Mouse (Mus musculus): ENCODE measurements around the gene G530012D18Rik. TPM values are rescaled to one million over a fixed set of nuclear protein-coding genes. Genes with fewer than 3 reads are reported as not detected.
"Not testable (repeated sequence)": the region's sequence is repeated elsewhere in the genome, so short reads cannot be mapped to it uniquely, and the experiment has no call there.

Gene G530012D18Rik
- total RNA-seq, 4 experiments from 2014 or later: not detected

DNA sequence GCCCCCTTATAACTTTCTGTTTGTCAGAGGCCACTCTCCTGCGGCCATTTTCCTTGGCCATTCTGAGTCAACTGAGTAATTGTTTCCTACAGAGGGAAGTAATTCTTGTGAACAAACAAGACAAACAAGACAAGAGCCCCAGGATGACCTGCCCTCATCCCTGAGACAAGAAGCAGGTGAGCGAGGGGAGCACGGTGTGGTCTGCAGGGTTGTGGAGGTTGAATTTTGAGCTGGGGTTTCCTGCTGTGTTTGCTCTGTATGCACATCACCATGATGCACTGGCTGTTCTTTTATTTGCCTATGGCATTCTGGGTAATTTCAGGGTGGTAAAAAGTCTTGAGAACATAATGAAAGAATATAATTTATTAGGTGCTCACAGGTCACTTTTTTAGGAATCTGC lies 39.6 kb downstream of the G530012D18Rik start:
- DNase-seq (ENCODE audit: low spot score in 2 of 2): not testable (repeated sequence)

DNA sequence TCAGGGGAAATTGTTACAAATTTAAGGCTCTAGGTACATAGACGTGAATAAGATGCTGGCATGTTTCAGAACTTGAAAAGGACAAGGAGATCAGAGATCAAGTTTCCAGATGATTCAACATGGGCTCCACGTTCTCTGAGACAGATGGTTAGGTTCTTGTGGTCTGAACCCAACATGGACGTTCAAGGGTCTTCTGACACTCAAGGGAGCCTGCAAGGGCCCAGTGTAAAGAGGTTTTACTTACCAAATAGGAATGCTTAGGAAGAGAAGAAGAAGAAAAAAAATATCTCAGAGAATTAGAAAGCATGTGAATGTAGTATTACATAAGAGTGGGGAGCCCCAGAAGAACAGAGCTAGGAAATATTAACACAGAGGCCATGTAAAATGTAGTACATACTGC lies 40.3 kb downstream of the G530012D18Rik start:
- not testable (repeated sequence) for DNase-seq (ENCODE audit: low spot score in 2 of 2)

DNA sequence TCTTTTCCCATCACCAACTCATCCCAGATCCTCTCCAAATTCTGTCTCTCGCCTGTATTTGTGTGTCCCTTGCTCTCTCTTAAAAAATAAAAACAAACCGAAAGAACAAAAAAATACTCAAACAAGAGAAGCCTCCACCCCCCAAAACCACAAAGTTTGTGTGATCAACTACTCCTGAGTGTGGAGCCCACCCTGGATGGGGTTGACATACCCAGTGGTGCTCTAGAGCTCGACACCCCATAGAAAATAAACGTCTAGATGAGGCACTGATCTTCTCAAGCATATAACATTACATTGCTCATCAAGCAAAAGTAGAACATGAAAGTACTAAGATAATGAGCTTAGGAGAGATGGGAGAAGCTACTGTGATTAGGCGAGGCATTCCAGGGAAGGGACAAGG lies 41.7 kb downstream of the G530012D18Rik start:
- DNase-seq (ENCODE audit: low spot score in 2 of 2): not testable (repeated sequence)

DNA sequence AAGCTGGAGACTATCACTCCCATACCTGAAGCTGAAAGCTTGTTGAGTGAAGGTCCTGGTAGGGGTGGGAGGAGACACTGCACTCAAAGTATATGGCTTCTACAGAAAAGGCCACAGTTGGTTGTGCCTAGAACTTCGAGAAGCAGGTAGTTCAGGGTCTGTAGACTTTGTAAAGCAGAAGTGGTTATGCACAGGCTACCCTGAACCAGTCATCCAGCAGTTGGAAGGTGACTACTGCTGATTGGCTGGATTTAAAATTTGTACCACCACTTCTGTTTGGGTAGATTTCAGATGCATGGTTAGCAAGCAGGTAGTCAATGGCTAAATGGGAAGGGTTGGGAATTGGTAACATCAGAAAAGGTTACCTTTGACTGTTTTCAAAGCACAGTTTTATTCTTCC lies 43.2 kb downstream of the G530012D18Rik start:
- not testable (repeated sequence) for DNase-seq (ENCODE audit: low spot score in 2 of 2)

Other genes starting within 250 kb of the G530012D18Rik start
- gene Sp110, start 23.1 kb downstream of the G530012D18Rik start, total RNA-seq (2022): 1 to 10 TPM in 1 of 4 experiments, under 1 TPM in 3; 0.39 to 1.1 (median 0.69) TPM
- 1 to 10 TPM in 1 of 4 experiments, under 1 TPM in 3; 0.34 to 1.0 (median 0.84) TPM for gene Sp140, start 24.7 kb downstream of the G530012D18Rik start, total RNA-seq (2022)
- gene Sp100, start 74.3 kb downstream of the G530012D18Rik start, total RNA-seq (2022): 1 to 10 TPM; 3.7 to 6.8 (median 5.7) TPM
- gene A630001G21Rik, start 203.0 kb downstream of the G530012D18Rik start, total RNA-seq (2022): not detected
- 100 to 1,000 TPM; 177 to 206 (median 195) TPM for gene Cab39, start 217.8 kb downstream of the G530012D18Rik start, total RNA-seq (2022)

Data from gastrocnemius, adult 8-10 months (tissue).